Mouse (Mus musculus) lung, embryonic 16.5 days (tissue): ENCODE data around the gene Sox30. TPM values are rescaled to one million over a fixed set of nuclear protein-coding genes. Genes with fewer than 3 reads are reported as not detected.
A peak's percentile ranks its signal among the peaks of the same experiment; 100 is the strongest.

Experiments used
- ATAC-seq: fragments of 200-750 bp; cut with Nextera tagmentation; 2 replicates; pipeline ENCODE4 v1.8.0; 2017; ENCODE audit warnings: low read depth, mild to moderate bottlenecking, moderate library complexity
- H3K27ac ChIP-seq: fragments of 300-500 bp; sonication (generic); 2 replicates; pipeline ENCODE4 v1.5.1; 2014; ENCODE audit warnings: mild to moderate bottlenecking, control low read depth, low read length
- H3K27me3 ChIP-seq: fragments of 300-500 bp; sonication (generic); 2 replicates; pipeline ENCODE4 v1.6.1; 2014; ENCODE audit warnings: low read depth, low read length, mixed read lengths; ENCODE audit not compliant: control insufficient read depth, insufficient read depth
- H3K36me3 ChIP-seq: fragments of 300-500 bp; sonication (generic); 2 replicates; pipeline ENCODE4 v1.6.1; 2014; ENCODE audit warnings: low read length; ENCODE audit not compliant: control insufficient read depth, insufficient read depth
- H3K4me1 ChIP-seq: fragments of 300-500 bp; sonication (generic); replicated peaks from 2 replicates; pipeline ENCODE4 v1.6.1; 2014; ENCODE audit warnings: low read length, mixed read lengths; ENCODE audit not compliant: control insufficient read depth, insufficient read depth
- H3K4me2 ChIP-seq: fragments of 300-500 bp; sonication (generic); 2 replicates; pipeline ENCODE4 v1.6.1; 2014; ENCODE audit warnings: low read depth, low read length, control low read depth
- H3K4me3 ChIP-seq: fragments of 300-500 bp; sonication (generic); 2 replicates; pipeline ENCODE4 v1.5.1; 2014; ENCODE audit warnings: mild to moderate bottlenecking, low read length, control low read depth
- H3K9ac ChIP-seq: fragments of 300-500 bp; sonication (generic); 2 replicates; pipeline ENCODE4 v1.6.1; 2014; ENCODE audit warnings: low read length, control low read depth
- H3K9me3 ChIP-seq: fragments of 300-500 bp; sonication (generic); 2 replicates; pipeline ENCODE4 v1.6.1; 2016; ENCODE audit warnings: low read length; ENCODE audit not compliant: control insufficient read depth
- WGBS: fragments of 180-500 bp; shearing (Covaris S2); extraction: QIAGEN DNeasy Blood & Tissue Kit; methylation state at CpG from one replicate; pipeline ENCODE4 v1.1.7; 2014; 5-methylcytosine and 5-hydroxymethylcytosine counted together
- polyA plus RNA-seq: library from polyadenylated mRNA; unstranded; fragments of >200 nt; fragmentation: Nextera tagmentation; extraction: Ambion mirVana; gene quantifications from 2 replicates; pipeline ENCODE4 v1.2.1, GENCODE M21; 2015

Gene Sox30
- polyA plus RNA-seq, 1 experiment from 2014 or later: 0.05 TPM

- Histone ChIP-seq H3K27ac (no peak overlapping the region), H3K27me3 (no peaks in the 10 kb centered on the region), H3K4me3 (no peak overlapping the region), H3K4me1 (peaks cover 10% of the 10 kb centered on the region), H3K9ac (no peak overlapping the region), H3K4me2 (no peak overlapping the region), H3K36me3 (peaks cover 11% of the 10 kb centered on the region), H3K9me3 (no peaks in the 10 kb centered on the region)
- no peak for ATAC-seq
- WGBS: 70% methylated on average over 4 of the region's 4 CpGs
Observed at GRCm38 (mm10) chr11:45946796-45947195, 33.3 kb upstream of the Sox30 start.

- Histone ChIP-seq H3K4me1 (peaks cover 10% of the 10 kb centered on the region), H3K9me3 (no peaks in the 10 kb centered on the region), H3K9ac (no peak overlapping the region), H3K36me3 (peaks cover 11% of the 10 kb centered on the region), H3K27ac (no peak overlapping the region), H3K4me3 (no peak overlapping the region), H3K4me2 (no peak overlapping the region), H3K27me3 (no peaks in the 10 kb centered on the region)
- 78% methylated on average over 2 of the region's 2 CpGs for WGBS
- no peak for ATAC-seq
Observed at GRCm38 (mm10) chr11:45947491-45947890, 32.6 kb upstream of the Sox30 start.

GRCm38 (mm10) chr11:45955127-45955627 is 24.9 kb upstream of the Sox30 start, which contains the start of gene Thg1l:
Gene Thg1l (minus strand): TSS chr11:45955494.
- Histone ChIP-seq H3K4me1 (0 out of 2 replicates have a peak, but pooled peaks cover 2% of the 10 kb centered on the region), H3K9ac (peak within 1 kb of the TSS; percentile 69), H3K27me3 (no peaks in the 10 kb centered on the region), H3K9me3 (no peaks in the 10 kb centered on the region), H3K4me3 (peak within 1 kb of the TSS; percentile 72), H3K27ac (peak within 1 kb of the TSS; percentile 65), H3K36me3 (peaks cover 7% of the 10 kb centered on the region), H3K4me2 (peak within 1 kb of the TSS; percentile 54)
- under 1% methylated on average over 32 of the region's 32 CpGs for WGBS
- ATAC-seq: peak; percentile 99

GRCm38 (mm10) chr11:45959598-45959997 is 20.5 kb upstream of the Sox30 start:
- H3K4me1 ChIP-seq: 0 out of 2 replicates have a peak, but pooled peaks cover 2% of the 10 kb centered on the region
- H3K27me3 ChIP-seq: no peaks in the 10 kb centered on the region
- H3K4me3 ChIP-seq: no peak overlapping the region
- no peaks in the 10 kb centered on the region for H3K36me3 ChIP-seq
- no peak overlapping the region for H3K27ac ChIP-seq
- no peaks in the 10 kb centered on the region for H3K9me3 ChIP-seq
- 79% methylated on average over 3 of the region's 3 CpGs for WGBS
- no peak overlapping the region for H3K4me2 ChIP-seq
- H3K9ac ChIP-seq: no peak overlapping the region
- no peak for ATAC-seq

GRCm38 (mm10) chr11:45960003-45960402 is 20.1 kb upstream of the Sox30 start:
- Histone ChIP-seq H3K4me1 (0 out of 2 replicates have a peak, but pooled peaks cover 2% of the 10 kb centered on the region), H3K27ac (no peak overlapping the region), H3K4me3 (no peak overlapping the region), H3K36me3 (no peaks in the 10 kb centered on the region), H3K27me3 (no peaks in the 10 kb centered on the region), H3K9ac (no peak overlapping the region), H3K4me2 (no peak overlapping the region), H3K9me3 (no peaks in the 10 kb centered on the region)
- ATAC-seq: no peak
- WGBS: 78% methylated on average over 5 of the region's 5 CpGs

GRCm38 (mm10) chr11:45966896-45967295 is 13.2 kb upstream of the Sox30 start:
- H3K4me3 ChIP-seq: no peak overlapping the region
- H3K36me3 ChIP-seq: no peaks in the 10 kb centered on the region
- ATAC-seq: no peak
- 75% methylated on average over 4 of the region's 4 CpGs for WGBS
- H3K27me3 ChIP-seq: no peaks in the 10 kb centered on the region
- H3K4me1 ChIP-seq: no peaks in the 10 kb centered on the region
- no peak overlapping the region for H3K4me2 ChIP-seq
- no peak overlapping the region for H3K9ac ChIP-seq
- H3K27ac ChIP-seq: no peak overlapping the region
- H3K9me3 ChIP-seq: no peaks in the 10 kb centered on the region

- Histone ChIP-seq H3K27me3 (no peaks in the 10 kb centered on the region), H3K9ac (no peak overlapping the region), H3K4me3 (no peak overlapping the region), H3K27ac (no peak overlapping the region), H3K36me3 (no peaks in the 10 kb centered on the region), H3K4me2 (no peak overlapping the region), H3K9me3 (no peaks in the 10 kb centered on the region), H3K4me1 (no peaks in the 10 kb centered on the region)
- 83% methylated on average over 3 of the region's 3 CpGs for WGBS
- ATAC-seq: no peak
Observed at GRCm38 (mm10) chr11:45968466-45968865, 11.6 kb upstream of the Sox30 start.

- H3K27ac ChIP-seq: no peak overlapping the region
- ATAC-seq: no peak
- H3K4me1 ChIP-seq: no peaks in the 10 kb centered on the region
- H3K4me2 ChIP-seq: no peak overlapping the region
- no peaks in the 10 kb centered on the region for H3K9me3 ChIP-seq
- 73% methylated on average over 5 of the region's 5 CpGs for WGBS
- H3K36me3 ChIP-seq: no peaks in the 10 kb centered on the region
- no peak overlapping the region for H3K9ac ChIP-seq
- H3K27me3 ChIP-seq: no peaks in the 10 kb centered on the region
- H3K4me3 ChIP-seq: no peak overlapping the region
Observed at GRCm38 (mm10) chr11:45973635-45974034, 6.5 kb upstream of the Sox30 start.

- Histone ChIP-seq H3K4me2 (no peak overlapping the region), H3K36me3 (no peaks in the 10 kb centered on the region), H3K4me3 (no peak overlapping the region), H3K27ac (no peak overlapping the region), H3K27me3 (no peaks in the 10 kb centered on the region; the same call in 1 of the 2 replicates), H3K4me1 (no peaks in the 10 kb centered on the region), H3K9me3 (peaks cover under 1% of the 10 kb centered on the region; the same call in 1 of the 2 replicates), H3K9ac (no peak overlapping the region)
- no peak for ATAC-seq
- 83% methylated on average over 8 of the region's 8 CpGs for WGBS
Observed at GRCm38 (mm10) chr11:45974466-45974865, 5.6 kb upstream of the Sox30 start.
